Mouse (Mus musculus) embryonic facial prominence, embryonic 10.5 days (tissue): ENCODE results near the gene Sap18b. TPM values are rescaled to one million over a fixed set of nuclear protein-coding genes. Genes with fewer than 3 reads are reported as not detected.
"Not testable (repeated sequence)": the region's sequence is repeated elsewhere in the genome, so short reads cannot be mapped to it uniquely, and the experiment has no call there.

Source experiments
- DNase-seq: peaks from one replicate; pipeline ENCODE4 v3.0.0-alpha.2; 2017; ENCODE audit warnings: low spot score
- H3K27ac ChIP-seq: fragments of 300-500 bp; sonication (generic); replicated peaks from 2 replicates; pipeline ENCODE4 v1.5.1; 2016; ENCODE audit warnings: mild to moderate bottlenecking
- H3K27me3 ChIP-seq: fragments of 300-500 bp; sonication (generic); replicated peaks from 2 replicates; pipeline ENCODE4 v1.6.1; 2016; ENCODE audit warnings: low read depth, mild to moderate bottlenecking; ENCODE audit not compliant: poor library complexity, severe bottlenecking
- H3K36me3 ChIP-seq: fragments of 300-500 bp; sonication (generic); replicated peaks from 2 replicates; pipeline ENCODE4 v1.6.1; 2016; ENCODE audit warnings: mild to moderate bottlenecking, moderate library complexity
- H3K4me1 ChIP-seq: fragments of 300-500 bp; sonication (generic); 2 replicates; pipeline ENCODE4 v1.6.1; 2016
- H3K4me3 ChIP-seq: fragments of 300-500 bp; sonication (generic); 2 replicates; pipeline ENCODE4 v1.5.1; 2016; ENCODE audit warnings: mild to moderate bottlenecking, moderate library complexity
- H3K9me3 ChIP-seq: fragments of 300-500 bp; sonication (generic); 2 replicates; pipeline ENCODE4 v1.6.1; 2016; ENCODE audit warnings: mild to moderate bottlenecking
- whole genome bisulfite sequencing: fragments of 180-500 bp; shearing (Covaris S2); methylation state at CpG from one replicate; pipeline ENCODE4 v1.1.7; 2016; 5-methylcytosine and 5-hydroxymethylcytosine counted together
- polyA plus RNA-seq: library from polyadenylated mRNA; unstranded; fragments of >200 nt; fragmentation: Nextera tagmentation; extraction: Ambion mirVana; gene quantifications from 2 replicates; pipeline ENCODE4 v1.2.1, GENCODE M21; 2016

The Sap18b gene
- polyA plus RNA-seq, 1 experiment from 2014 or later = 381 TPM

DNA sequence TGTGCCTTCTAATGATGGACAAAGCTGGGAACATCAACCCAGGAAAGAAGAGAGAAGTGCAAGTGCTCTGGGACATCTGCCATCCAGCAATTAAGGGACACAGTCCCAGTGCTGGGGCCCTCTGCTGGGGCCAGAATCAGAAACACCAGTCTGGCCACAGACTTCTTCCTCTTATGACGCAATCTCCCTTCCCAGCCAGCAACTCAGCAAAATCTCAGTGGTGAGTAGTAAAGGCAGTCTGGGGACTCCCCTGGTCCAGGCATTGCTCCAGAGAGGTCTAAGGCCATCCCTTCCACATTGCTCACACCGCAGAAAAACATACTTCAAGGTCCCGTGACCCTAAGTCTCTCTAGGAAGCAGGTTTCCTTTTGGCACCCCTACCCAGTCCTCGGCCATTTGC lies 27.1 kb downstream of the Sap18b start:
- H3K36me3 ChIP-seq = peaks cover 12% of the 10 kb centered on the region
- H3K27me3 ChIP-seq = no peaks in the 10 kb centered on the region
- no peaks in the 10 kb centered on the region for H3K9me3 ChIP-seq
- 73% methylated on average over 4 of the region's 4 CpGs for WGBS
- H3K4me3 ChIP-seq = peak overlapping the region; percentile 76
- DNase-seq = no peak
- H3K27ac ChIP-seq = no peak overlapping the region
- peaks cover 13% of the 10 kb centered on the region for H3K4me1 ChIP-seq

DNA sequence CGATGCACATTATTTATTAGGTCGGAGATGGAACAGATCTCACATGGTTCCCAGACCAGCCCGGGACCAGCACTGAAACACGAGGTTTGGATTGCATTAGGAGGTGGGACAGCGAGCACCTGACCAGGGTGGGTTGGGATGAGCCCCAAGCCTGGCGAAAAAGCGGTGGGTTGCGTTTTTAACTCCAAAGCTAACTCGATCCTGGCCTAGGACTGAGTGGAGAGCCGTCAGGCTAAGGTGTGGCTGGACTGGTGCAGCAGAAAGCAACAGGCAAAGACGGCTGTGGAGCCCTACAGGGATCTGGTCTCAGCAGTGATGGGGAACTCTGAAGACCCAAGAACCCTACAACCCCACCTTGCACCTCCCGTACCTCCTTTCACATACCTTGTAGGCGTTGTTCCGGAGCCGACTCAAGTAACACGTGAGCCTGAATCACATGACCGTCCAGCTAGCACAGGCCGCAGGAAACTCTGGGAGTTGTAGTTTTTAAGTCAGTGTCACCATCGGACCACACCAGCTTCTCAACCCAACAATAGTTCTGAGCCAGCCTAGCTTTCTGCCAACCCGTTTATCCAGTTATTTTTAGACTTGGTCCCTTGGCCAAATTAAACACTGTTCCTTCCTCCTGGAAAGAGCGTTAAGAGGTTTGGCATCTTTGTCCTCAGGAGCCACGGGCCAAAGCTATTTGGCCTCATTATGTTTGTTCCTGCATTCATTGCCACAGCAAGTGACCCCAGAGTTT lies 28.1 kb downstream of the Sap18b start, which contains the start of gene Slc38a7:
Gene Slc38a7 (minus strand): TSS at position 438 of the 742 bp plus-strand sequence.
- WGBS = 15% methylated on average over 22 of the region's 22 CpGs
- H3K4me3 ChIP-seq = peak within 1 kb of the TSS; percentile 76
- DNase-seq = peak; percentile 79

DNA sequence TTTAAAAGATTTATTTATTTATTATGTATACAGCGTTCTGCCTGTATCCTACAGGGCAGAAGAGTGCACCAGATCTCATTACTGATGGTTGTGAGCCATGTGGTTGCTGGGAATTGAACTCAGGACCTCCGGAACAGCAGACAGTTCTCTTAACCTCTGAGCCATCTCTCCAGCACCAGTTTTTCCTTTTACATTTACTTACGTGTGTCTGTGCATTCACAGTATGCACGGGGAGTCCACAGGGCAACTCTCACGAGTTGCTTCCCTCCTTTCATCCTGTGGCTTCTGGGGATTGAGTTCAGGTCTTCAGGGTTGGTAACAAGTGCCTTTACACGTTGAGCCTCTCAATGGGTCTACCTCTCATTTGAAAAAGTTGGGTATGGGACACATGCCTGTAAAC lies 29.0 kb downstream of the Sap18b start:
- Histone ChIP-seq H3K4me1 (peaks cover 13% of the 10 kb centered on the region), H3K36me3 (0 out of 2 replicates have a peak, but pooled peaks cover 2% of the 10 kb centered on the region), H3K9me3 (no peaks in the 10 kb centered on the region), H3K27ac (no peak overlapping the region), H3K27me3 (no peaks in the 10 kb centered on the region), H3K4me3 (no peak overlapping the region)
- no peak for DNase-seq
- 88% methylated on average over 6 of the region's 6 CpGs for WGBS

More for the DNA sequence above, 28.1 kb downstream of the Sap18b start, which contains the start of gene Slc38a7:
- H3K9me3 ChIP-seq = no peaks in the 10 kb centered on the region
- peak within 1 kb of the TSS; percentile 77 for H3K27ac ChIP-seq
- H3K36me3 ChIP-seq = peaks cover 7% of the 10 kb centered on the region
- no peaks in the 10 kb centered on the region for H3K27me3 ChIP-seq
- H3K4me1 ChIP-seq = peaks cover 13% of the 10 kb centered on the region

DNA sequence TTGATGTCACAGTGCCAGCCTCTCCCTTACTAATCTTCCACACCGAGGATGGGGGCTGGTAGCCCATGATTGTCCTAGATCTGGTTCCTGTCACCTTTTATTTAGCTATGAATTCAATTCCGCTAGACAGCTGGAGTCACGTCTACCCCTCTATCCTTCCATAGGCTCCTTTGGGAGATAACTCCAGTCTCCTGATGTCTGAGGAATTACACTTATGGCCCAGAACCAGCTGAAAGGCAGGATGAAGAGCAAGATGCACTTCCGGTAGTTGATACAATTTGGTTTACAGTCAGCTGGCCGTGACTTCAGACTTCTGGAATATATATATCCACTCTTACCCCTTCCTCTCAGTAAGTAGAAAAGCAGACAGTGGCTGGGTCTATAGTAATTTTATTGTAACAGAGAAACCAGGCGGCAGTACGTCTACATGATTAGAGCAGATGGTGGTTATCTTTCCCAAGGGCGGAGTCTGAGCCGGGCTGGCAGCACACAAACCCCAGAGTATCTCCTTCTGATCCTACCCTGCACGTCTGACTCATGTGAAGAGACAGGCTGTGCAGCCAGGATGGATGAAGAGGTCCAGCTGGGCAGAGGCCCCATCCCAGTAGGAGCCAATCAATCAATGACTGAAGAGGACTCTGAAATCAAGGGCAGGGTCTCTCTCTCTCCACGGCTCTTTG lies 38.8 kb downstream of the Sap18b start:
- not testable (repeated sequence) for H3K4me3 ChIP-seq, H3K27me3 ChIP-seq, DNase-seq, H3K4me1 ChIP-seq, H3K9me3 ChIP-seq, H3K27ac ChIP-seq
- 86% methylated on average over 11 of the region's 11 CpGs for WGBS
- H3K36me3 ChIP-seq = peaks cover 61% of the 10 kb centered on the region

DNA sequence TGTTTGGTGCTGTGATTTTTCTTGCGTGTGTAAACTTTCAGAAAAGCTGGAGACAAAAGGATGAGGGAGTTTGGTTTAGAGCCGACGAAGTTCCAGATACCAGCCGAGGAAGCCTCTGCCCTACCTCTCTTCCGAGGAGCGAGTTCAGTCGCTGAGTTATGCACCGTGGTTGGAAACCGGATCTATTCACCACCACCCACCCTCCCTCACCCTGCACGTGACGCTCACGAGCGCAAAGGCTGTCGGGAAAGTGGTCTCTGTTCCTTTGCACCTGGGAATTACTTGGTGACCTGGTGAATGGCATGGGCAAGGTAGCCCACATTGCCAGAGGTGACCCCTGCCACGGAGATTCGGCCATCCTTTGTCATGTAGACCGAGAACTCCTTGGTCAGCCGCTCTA lies 39.7 kb downstream of the Sap18b start:
- not testable (repeated sequence) for H3K9me3 ChIP-seq, DNase-seq, H3K27ac ChIP-seq, H3K4me3 ChIP-seq, H3K27me3 ChIP-seq, H3K4me1 ChIP-seq
- H3K36me3 ChIP-seq = peaks cover 71% of the 10 kb centered on the region
- WGBS = 97% methylated on average over 18 of the region's 18 CpGs

DNA sequence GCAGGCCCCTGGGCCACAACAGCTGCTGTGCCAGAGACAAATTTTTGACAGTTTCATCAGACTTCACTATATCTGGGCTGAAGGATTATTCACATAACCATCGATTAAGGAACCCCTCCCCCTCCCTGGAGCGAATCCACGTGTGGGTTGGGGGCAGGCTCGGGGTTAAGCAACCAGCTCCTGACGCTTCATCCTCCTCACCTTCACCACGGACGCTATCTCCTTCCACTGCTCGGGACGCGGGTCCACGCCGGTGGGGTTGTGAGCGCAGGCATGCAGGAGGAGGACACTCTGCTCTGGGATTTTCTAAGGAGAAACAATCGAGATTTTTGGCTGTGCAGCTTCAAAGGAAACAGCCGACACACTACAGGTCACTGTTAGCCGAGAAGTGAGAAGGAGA lies 46.5 kb downstream of the Sap18b start:
- WGBS = 94% methylated on average over 16 of the region's 16 CpGs
- H3K27ac ChIP-seq = no peak overlapping the region
- no peak for DNase-seq
- no peaks in the 10 kb centered on the region for H3K27me3 ChIP-seq
- no peak overlapping the region for H3K4me3 ChIP-seq
- H3K4me1 ChIP-seq = no peaks in the 10 kb centered on the region
- peaks cover 100% of the 10 kb centered on the region for H3K36me3 ChIP-seq
- peaks cover 3% of the 10 kb centered on the region; the same call in 1 of the 2 replicates for H3K9me3 ChIP-seq

DNA sequence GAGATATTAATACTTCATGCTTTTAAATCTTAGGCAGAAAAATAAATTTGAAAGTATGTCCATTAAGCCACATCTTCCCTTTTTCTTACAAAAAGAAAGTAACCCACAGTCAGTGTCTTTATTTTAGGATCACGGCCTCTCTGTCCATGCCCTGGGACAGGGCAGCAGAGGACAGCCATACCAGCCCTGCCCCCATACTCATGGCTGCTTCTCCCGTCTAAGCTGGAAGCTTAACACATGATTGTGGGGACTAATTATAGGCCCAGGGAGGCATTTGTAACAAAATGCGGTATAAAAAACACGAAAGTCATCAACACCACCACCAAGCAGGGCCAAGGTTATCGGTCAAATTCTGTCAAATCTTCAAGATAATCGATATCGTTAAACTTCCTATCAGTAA lies 50.1 kb downstream of the Sap18b start:
- peaks cover 3% of the 10 kb centered on the region; the same call in 1 of the 2 replicates for H3K9me3 ChIP-seq
- 94% methylated on average over 7 of the region's 7 CpGs for WGBS
- H3K27me3 ChIP-seq = no peaks in the 10 kb centered on the region
- DNase-seq = no peak
- no peak overlapping the region for H3K4me3 ChIP-seq
- H3K27ac ChIP-seq = no peak overlapping the region
- peaks cover 5% of the 10 kb centered on the region for H3K4me1 ChIP-seq
- H3K36me3 ChIP-seq = peaks cover 85% of the 10 kb centered on the region

Other genes with a start within 250 kb of the Sap18b start
- gene Prss54, start 249.0 kb upstream of the Sap18b start, polyA plus RNA-seq = not detected in 2 replicates
- gene Gins3, start 191.9 kb upstream of the Sap18b start, polyA plus RNA-seq = 31.8 and 32.2 TPM in 2 replicates
- 18.5 and 20.6 TPM in 2 replicates for gene Ndrg4, start 148.4 kb upstream of the Sap18b start, polyA plus RNA-seq
- 19.9 and 21.0 TPM in 2 replicates for gene Setd6, start 109.5 kb upstream of the Sap18b start, polyA plus RNA-seq
- gene Cnot1, start 17.9 kb upstream of the Sap18b start, polyA plus RNA-seq = 112 and 114 TPM in 2 replicates
- 18.3 and 18.4 TPM in 2 replicates for gene Slc38a7, start 28.2 kb downstream of the Sap18b start, polyA plus RNA-seq
- 183 and 187 TPM in 2 replicates for gene Got2, start 63.2 kb downstream of the Sap18b start, polyA plus RNA-seq